Mouse (Mus musculus) neutrophil, adult 65 days (primary cell): Measurements from ENCODE around the gene Cyp2b10. TPM values are rescaled to one million over a fixed set of nuclear protein-coding genes. Genes with fewer than 3 reads are reported as not detected.

Experiments used
- total RNA-seq: library from RNA; stranded (reverse); gene quantifications from 2 replicates; pipeline ENCODE4 v1.2.4, GENCODE M21; 2023

Cyp2b10 gene
- total RNA-seq: not detected in 2 replicates

DNA sequence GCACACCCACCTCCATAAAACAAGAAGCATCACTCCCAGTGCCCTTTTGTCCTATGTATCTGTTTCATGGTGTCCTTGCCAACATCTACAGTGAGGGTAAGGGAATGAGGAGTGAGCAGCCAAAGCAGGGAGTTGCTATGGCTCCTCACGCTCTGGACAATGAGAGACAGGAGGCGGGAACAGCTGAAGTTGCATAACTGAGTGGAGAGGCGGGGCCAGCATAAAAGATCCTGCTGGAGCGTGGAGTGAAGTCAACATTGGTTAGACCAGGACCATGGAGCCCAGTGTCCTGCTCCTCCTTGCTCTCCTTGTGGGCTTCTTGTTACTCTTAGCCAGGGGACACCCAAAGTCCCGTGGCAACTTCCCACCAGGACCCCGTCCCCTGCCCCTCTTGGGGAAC is at the start of gene Cyp2b10:
Gene Cyp2b10 (plus strand): TSS at position 210 of the 400 bp plus-strand sequence.

Other genes starting within 250 kb of the Cyp2b10 start
- gene Bckdha, start 238.6 kb upstream of the Cyp2b10 start, total RNA-seq: 32.4 and 39.2 TPM in 2 replicates
- gene Exosc5, start 238.5 kb upstream of the Cyp2b10 start, total RNA-seq: 22.3 and 26.5 TPM in 2 replicates
- gene Tmem91, start 222.5 kb upstream of the Cyp2b10 start, total RNA-seq: 1.3 TPM in 1 of 2 replicates, not detected in the other
- gene B9d2, start 216.8 kb upstream of the Cyp2b10 start, total RNA-seq: 25.7 and 26.9 TPM in 2 replicates
- 140 and 147 TPM in 2 replicates for gene Tgfb1, start 210.6 kb upstream of the Cyp2b10 start, total RNA-seq
- 72.3 and 86.5 TPM in 2 replicates for gene Ccdc97, start 178.5 kb upstream of the Cyp2b10 start, total RNA-seq
- 210 and 238 TPM in 2 replicates for gene Hnrnpul1, start 142.9 kb upstream of the Cyp2b10 start, total RNA-seq
- 1.1 and 2.0 TPM in 2 replicates for gene Axl, start 108.9 kb upstream of the Cyp2b10 start, total RNA-seq
- not detected in 2 replicates for gene Cyp2s1, start 80.7 kb upstream of the Cyp2b10 start, total RNA-seq
- gene Cyp2b13, start 163.9 kb downstream of the Cyp2b10 start, total RNA-seq: not detected in 2 replicates